Mouse (Mus musculus) cerebellum, adult 2 months (tissue): ENCODE results near the gene Zcchc7.

Source experiments
- CTCF ChIP-seq: fragments of 200-500 bp; IDR thresholded peaks from 2 replicates; pipeline ENCODE4 v1.5.1; 2011; ENCODE audit warnings: low read depth, mild to moderate bottlenecking, control low read depth, low read length, moderate library complexity, borderline replicate concordance; ENCODE audit not compliant: insufficient read depth
- POLR2A ChIP-seq: fragments of 200-500 bp; IDR thresholded peaks from 2 replicates; pipeline ENCODE4 v1.6.1; 2011; ENCODE audit warnings: low read length, control low read depth, borderline replicate concordance; ENCODE audit not compliant: insufficient read depth

GRCm38 (mm10) chr4:44780462-44781157 lies 24.9 kb downstream of the Zcchc7 start:
- no peak for TF ChIP-seq CTCF
- TF ChIP-seq POLR2A, result no peak
